Mouse (Mus musculus): ENCODE results near the gene Tor2a.

DNA sequence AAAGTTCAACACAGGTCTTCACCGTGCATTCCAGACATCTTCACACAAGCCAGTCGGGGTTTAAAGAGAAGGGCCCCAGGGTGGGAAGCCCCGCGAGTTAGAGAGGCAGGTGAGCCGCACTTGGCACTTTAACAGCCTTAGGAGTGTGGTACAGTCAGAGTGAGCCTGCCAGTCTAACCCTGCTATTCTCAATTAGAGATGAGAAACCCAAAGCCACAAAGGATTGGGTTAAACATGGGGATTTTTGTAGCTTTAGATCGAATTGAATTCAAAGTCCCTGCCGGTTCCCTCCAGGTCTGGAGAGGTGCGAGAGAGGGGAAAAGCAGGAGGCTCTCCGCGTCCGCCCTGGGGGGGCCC lies 16.1 kb upstream of the Tor2a start, which contains the start of gene 6330409D20Rik:
- TF ChIP-seq CTCF (IDR thresholded peaks at IDR 0.05; ENCODE audit: control insufficient read depth, insufficient read depth, insufficient read length) (no peak), FOSL1 (IDR thresholded peaks at IDR 0.05; ENCODE audit: insufficient read depth, low read length, poor library complexity, severe bottlenecking) (no peak)
